Mouse (Mus musculus) activated CD4-positive, CD25-positive, alpha-beta regulatory T cell, adult 4 months (primary cell): Measurements from ENCODE around the gene Celf2. TPM values are rescaled to one million over a fixed set of nuclear protein-coding genes. Genes with fewer than 3 reads are reported as not detected.
A peak's percentile ranks its signal among the peaks of the same experiment; 100 is the strongest.
"Not testable (repeated sequence)": the region's sequence is repeated elsewhere in the genome, so short reads cannot be mapped to it uniquely, and the experiment has no call there.

Experiments used
- ATAC-seq: one replicate; pipeline ENCODE4 v1.8.0; 2017
- polyA plus RNA-seq, 2 experiments: library from polyadenylated mRNA; unstranded; fragments of 100-300 nt; shearing (Covaris generic); gene quantifications; one replicate each; pipeline ENCODE4 v1.2.1; 2017

Gene Celf2
- polyA plus RNA-seq, 2 experiments from 2014 or later: 182 to 204 TPM

DNA sequence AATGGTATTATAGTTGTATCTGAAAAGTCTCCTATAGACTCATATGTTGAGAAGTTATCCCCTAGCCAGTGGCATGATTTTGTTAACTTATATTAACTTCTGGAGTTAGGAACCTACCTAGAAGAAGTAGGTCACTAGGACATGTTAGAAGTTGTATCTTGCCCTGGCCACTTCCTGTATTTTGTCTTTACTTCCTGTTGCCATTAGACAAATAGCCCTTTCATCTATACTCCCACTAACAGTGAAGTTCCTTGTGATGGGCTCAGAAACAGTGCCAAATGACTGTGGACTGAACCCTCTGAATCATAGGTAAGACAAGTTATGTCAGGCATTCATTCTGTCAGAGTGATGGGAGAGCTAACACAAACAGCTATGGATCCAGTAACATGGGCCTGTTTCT, 926.7 kb downstream of the Celf2 start:
- ATAC-seq: peak; percentile 70

DNA sequence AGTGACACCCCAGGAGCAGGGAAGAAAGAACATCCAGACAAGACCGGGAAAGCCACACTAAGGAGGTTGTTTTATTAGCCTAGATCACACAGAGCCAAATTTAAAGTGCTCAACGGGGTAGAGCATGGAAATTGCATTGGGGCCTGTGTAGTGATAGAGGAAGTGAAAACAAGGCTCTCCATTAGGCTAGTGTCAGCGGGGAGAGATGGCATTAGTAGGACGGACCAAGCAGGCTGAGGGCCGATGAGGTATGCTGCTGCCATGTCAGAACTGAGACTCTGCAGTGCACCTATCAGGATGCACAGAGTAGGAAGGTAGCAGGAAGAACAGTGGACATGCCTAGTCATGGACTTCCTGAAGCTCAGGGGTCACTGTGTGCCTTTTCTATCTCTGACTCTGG, 929.3 kb downstream of the Celf2 start:
- ATAC-seq: no peak

DNA sequence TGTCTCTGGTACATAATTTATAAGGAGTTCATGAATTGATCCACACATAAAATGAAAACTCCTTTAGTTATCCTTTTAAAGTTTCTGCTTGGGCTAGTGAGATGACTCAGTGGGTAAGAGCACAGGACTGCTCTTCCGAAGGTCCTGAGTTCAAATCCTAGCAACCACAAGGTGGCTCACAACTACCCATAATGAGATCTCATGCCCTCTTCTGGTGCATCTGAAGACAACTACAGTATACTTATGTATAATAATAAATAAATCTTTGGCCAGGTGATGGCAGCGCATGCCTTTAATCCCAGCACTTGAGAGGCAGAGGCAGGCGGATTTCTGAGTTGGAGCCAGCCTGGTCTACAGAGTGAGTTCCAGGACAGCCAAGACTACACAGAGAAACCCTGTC, 934.0 kb downstream of the Celf2 start:
- ATAC-seq: not testable (repeated sequence)

DNA sequence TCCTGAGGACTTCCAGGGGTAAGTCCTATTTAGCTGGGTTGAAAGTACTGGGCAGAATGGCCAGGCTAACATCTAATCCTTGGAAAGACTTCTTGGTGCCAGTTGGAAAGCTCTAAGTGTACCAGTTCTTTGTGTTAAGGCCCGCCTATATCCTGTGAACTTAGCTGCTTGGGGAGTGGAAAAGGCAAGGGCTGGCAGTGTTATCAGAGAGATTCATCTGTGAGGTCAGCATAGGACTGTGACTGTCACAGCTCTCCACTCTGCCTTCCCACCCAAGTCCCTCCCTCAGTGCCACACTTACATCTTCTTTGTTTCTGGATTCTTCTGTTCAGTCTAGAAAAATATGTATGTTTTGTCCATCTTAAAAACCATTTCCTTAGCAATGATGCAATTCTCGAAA, 935.7 kb downstream of the Celf2 start:
- ATAC-seq: no peak

DNA sequence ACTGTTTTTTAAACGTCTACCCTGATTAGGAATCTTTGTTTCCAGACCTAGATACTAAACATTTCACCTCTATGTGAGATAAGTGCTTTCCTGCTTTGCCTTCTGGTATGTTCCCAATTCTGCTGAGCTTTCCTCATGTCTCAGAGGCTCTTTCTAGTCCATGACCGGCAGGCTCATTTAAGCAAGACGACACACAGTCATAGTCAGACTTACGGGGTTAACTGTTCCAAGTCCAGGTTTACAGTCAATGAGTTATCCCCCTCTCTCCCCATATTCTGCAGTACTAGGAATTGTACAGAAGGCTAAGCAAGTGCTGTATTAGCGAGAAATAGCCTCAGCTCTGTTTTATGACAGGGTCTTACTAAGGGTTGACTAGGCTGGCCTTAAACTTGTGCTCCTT, 936.4 kb downstream of the Celf2 start:
- no peak for ATAC-seq

DNA sequence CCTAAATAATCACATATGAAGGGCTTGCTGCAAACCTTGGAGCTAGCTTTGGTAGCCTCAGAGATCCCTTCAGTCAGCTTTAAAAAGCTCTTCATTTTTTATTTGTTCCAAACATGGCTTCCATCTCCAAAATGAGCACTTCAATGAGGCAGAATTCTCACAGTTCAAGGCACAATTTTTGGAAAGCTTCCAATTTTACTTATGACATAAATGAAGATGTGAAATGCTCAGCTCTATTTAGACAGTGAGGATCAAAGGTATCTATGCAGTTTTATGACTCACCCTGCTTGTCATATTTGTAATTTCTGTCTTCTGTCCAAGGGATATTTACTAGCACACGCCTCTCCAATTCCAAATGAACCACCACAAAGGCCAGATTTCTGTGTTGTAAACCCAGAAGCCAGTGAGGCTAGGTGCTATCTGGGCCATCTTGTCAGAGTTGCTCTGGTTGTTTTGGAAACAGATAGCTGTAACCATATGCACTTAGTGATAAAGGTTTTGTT, 940.3 kb downstream of the Celf2 start:
- ATAC-seq: no peak

DNA sequence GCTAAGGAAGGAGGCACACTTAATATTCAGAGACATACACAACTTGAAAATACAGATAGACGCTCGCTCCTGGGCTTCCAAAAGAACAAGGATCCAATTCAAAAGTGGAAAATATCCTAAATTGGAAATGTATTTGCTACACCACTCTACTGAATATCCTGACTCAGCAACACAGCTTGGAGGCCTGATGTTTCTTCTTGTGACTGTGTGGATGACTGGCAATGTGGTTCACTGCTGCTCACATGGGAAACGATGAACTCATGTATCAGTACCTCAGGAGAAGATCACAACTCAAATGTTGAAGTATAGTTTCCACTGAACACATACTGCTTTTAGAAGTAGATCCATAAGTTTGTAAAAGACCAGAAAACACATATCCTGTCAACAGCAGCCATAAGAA, 944.2 kb downstream of the Celf2 start:
- ATAC-seq: no peak

DNA sequence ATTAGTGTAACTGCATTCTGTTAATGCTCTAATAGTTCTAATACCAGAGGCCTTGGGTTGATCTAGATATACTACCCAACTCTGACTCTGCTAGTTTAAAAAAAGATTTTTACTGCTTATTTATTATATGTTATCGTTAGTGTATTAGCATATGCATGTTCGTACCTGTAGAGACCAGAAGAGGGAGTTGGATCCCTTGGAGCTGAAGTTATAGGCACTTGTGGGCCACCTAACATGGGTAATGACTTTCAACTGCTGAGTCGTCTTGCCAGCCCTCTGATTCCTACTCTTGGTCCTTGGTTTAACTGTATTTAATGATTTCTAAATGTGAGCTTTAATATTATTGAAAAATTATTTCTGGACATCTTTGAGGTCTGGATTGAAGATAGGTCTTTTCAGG, 948.0 kb downstream of the Celf2 start:
- ATAC-seq: no peak

DNA sequence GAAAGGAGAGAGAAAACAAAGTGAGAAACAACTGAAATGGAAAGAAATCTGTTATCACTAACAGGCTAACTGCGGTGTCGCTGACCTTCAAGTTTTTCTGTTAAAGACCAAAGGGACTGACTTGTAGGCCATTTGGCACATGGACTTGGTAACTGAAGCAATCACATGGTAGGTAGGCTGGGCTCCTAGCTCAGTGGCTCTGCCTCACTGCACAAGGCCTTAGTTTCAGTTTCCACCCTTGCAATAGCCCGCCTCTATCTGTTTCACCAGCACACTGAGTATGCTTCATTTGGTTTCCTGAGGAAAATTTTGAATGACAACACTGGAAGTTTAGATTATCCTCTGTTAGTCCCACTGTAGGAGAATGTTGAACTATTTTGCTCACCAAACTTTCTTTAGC, 948.6 kb downstream of the Celf2 start:
- no peak for ATAC-seq

DNA sequence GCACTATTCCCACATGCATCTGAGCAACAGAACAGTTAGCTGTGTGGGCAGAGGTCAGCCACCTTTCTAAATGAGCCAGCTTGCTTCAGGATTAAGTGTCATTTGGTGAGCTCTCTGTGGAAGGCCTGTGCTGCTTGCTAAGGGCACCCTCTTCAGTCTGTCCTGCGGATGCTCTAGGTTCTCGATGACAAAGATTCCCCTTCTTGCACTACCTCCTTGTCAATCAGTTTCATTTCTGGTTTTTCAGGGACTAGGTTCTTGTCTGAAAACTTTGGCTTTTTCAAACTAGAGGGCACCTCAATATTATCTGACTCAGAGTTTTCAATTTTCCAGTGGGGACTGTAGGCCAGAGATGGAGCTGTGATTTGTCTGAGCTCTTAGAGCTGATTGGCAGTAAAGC, 949.8 kb downstream of the Celf2 start:
- ATAC-seq: no peak

DNA sequence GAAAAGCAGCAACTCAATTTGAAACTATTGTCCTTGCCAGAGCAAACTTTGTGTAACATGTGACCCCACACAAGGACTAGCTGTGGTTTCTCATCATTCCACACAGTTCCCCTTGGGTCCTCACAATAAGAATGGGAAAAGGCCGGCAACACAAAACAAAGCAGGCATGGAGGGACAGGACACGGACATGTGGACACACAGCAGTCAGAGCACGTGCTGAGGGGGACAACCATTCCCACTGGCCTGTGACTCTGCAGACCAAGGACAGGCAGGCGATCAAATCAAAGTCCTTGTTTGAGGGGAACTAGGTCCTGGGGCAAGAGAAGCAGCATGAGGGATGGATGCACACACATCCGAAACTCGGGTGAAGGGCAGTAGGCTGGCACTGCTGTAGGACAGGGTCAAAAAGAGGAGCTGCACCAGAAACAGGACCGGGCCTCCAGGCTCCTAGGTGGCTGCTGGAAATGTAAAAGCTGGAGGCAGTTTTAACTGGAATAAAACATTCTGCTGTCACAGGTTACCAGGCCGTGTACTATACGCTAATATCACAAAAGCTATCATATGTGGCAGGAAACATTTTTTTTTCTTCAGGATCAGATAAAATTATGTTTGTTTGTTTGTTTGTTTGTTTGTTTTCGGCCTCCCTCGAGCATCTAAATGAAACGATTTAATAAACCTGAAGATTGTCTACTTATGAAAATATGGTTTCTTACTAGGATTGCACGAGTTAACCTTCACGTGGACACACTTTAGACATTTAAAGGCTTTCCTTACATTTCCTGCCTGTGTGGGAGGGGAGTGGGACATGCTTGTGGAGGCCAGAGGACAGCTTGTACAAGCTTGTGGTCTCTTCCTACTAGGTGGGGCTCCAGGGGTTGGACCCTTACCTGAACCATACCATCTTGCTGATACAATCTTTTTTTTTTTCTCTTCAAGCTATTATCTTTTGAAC, 950.8 kb downstream of the Celf2 start:
- ATAC-seq: no peak

DNA sequence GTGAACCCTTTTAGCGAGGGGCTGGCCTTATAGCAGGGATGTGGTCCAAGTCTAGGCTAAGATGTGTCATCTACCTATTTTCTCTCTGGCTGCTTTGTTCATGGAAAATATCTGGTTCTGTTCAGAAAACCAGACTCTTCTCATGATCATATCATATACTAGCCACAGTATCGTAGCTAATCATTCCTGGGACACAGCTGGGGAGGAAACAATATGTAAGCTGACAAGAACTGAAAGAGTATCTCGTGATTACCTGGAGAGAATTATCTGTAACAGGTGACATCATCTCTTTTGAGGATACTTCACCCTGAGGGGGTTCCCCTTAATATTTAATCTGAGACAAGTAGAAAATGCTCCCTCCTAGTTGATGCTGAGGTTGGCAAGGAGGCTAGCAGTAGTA, 951.6 kb downstream of the Celf2 start:
- peak; percentile 44 for ATAC-seq

DNA sequence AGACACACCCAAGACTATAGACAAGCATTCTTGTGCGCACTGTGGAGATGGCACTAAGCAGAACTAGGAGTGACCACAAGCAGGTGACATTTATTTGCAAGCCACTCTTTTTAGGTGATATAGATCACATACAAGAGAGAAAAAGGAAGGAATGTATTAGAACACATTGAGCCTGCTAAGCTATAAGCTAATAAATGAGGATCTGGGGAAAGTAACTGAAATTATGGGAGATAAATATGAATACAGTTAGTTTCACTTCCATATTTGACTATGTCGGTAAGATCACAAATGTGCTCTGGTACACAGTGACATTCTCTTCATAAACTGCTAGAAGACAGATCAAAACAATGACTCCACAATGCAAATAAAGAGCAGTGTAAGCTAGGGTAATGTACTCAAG, 952.5 kb downstream of the Celf2 start:
- ATAC-seq: no peak

DNA sequence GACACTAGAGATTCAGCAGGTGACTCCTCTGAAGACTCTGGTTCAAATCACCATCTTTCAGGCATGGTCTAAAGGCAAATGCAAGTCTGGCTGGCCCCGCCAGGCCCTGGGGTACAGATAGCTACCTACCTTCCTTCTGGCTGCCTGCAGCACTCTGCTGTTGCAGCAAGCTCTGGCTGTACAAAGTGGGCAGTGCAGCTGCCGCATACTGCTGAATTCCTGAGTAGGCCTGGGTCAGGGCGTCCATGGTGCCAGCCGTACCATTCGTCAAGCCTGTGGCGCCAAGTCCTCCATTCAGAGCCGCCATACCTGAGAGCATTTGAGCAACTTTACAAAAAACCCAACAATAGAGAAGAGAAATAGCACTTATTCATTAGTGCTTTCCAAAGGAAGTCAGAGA, 955.7 kb downstream of the Celf2 start:
- no peak for ATAC-seq

DNA sequence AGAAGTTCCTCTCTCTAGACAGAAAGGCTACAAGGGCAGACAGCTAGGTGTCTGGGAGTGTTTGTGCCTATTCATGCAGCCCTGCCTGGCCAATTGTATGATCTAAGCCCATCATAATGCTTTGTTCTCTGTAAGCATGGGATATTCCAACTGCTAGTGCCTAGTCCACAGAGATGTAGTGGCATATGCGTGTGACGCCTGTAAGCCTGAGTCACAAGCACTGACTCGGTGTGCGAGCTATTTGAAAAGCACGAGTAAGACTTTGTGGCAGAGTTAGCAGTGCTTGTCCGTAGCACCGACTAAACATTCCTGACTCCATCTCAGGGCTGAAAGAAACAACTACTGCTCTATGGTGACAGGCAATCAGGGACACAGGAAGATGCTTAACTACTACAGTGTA, 960.1 kb downstream of the Celf2 start:
- no peak for ATAC-seq

DNA sequence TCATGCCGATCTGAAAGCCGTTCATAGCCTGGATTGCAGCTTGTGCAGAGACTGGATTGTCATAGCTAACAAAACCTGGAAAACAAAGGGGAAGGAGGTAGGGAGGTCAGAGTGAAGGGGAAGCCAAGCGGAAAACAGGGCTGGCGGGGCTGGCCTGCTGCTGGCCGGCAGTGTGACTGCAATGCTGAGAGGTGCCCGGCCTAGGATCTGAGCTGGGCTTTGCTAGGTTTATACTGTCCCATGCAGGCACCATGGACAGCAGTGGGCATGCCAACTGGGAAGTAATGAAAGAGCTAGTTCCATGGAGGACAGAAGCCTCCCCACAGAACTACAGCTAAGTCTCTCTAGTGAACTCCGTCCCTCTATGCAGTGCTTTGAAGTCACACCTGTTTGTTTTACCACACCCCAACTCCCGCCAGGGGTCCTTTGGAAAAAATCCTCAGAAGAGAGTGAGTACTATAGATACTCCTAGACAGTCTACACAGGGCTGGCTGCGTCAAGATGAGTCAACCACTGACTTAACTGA, 962.2 kb downstream of the Celf2 start:
- no peak for ATAC-seq

DNA sequence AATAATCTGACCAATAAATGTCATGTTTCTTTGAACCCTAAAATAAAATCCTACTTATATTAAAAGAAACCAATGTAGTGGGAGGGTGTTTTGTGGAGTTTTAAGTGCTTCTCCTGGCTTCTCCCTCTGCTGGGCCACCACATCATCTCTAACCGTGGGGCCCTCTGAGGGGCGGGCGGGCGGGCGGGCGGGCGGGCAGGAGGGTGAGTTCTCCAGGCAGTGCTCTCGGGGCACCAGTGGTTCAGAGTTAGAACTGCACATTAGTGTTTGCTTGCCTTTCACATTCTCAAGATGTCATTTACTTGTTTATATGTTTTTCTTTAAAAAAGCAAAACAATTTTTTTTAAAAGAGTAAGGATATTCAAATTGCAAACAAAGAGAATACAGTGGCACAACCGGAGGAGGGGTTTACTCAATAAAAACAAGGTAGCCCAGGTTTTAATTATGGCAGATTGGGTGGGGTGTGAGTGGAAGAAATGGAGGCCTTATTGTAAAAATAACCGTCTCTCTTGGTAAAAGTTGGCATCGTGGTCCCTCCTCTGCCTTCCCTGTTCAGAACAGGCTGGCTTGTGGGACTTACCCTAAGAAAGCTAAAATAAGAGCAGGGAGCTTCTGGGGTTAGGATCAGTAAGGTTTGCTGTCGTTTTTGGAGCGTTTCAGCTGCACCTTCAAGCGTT, 962.8 kb downstream of the Celf2 start:
- no peak for ATAC-seq

DNA sequence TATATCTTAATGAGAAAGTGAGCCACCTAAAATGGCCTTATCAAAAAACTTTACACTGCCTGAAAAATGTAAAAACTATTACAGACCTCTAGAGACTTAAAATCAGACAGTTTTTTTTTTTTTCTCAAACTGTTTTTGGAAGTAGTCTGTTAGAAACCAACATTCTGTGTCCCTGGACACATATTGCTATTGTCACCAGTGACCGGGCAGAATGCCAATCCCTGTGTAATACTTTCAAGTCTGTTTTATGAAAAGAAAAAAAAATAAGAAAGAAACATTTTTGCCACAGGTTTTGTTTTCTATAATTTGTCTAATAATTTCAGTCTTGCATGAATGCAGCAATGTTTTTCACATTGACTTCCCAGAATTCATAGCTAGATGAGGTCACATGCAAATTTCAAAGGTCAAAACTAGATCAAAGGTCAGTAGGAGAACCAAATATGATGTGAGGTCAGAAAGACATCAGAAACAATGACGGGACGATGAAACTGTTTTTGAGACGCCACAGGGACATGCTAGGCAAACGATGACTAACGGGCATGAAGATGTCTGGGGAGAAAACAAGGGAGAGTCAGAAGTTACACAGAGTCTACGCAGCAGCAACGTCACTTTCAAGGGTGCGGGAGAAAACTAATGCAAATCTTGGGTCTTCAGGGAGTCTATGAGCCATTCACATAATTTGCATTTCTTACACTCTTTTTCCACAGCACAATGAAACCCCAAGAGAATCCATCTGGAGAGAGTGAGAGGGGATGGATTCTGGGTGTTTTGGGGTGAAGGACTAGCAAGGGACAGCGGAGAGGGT, 964.0 kb downstream of the Celf2 start:
- ATAC-seq: no peak

DNA sequence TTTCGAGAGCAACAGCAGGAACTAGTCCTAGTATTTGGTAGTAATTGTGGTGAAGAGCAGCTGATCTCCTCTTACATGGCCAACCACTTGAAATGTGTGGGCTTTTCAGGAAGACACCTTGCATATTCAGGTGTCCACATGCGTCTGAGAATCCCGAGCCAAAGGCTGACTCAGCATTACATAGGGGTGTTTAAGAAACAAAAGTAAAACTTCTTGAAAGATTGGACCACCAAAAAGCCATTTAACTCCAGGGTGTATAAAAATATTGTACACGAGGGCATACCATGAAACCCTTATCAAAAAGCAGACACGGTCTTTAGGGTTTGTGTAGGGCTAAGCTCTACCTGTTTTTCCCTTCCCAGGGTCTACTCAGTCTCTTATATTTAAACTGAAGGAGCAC, 965.7 kb downstream of the Celf2 start:
- ATAC-seq: no peak

DNA sequence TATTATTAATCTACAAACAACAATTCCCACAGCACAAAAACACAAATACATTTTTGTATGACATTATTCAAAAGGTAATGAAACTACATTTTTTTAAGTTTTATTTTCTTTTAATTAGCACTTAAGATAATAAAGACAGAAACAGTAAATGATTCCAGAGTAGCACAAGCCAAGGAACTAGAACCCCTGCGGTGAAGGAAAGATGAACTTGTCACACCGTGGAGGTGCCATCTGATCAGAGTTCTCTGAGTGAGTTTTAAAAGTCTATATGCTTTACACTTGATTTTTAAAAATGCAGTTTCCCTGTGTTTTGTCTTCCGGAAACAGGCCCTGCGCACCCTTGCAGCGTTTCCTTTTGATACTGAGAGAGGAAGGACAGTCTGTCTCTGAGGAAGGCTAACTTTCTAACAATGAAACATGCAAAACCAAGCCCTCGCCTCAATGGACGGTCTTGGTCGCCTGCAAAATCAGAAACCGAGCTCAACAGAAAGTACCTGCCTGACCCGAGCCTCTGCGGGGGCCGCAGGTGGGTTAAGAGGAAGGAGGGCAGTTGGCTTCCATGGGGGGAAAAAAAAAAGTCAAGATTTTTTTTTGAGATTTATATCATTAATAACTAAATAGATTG, 966.7 kb downstream of the Celf2 start:
- ATAC-seq: no peak

DNA sequence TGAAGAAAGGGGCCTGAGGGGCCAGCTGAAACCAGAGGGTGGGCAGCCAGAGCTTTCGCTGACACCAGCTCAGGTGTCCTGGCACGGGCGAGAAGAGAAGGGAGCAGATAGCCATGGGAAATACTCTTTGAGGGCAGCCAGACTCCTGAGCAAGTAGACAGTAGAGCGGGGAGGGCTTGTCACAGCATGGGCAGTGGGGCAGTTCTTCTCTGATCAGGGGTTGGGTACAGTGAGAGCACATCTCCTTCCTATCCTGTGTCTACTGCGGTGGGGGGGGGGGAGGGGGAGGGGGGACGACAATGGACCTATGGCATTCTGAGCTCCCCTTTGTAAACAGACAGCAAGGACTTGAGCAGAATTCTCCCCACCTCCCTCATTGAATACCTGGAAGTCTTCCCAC, 968.5 kb downstream of the Celf2 start:
- ATAC-seq: no peak

DNA sequence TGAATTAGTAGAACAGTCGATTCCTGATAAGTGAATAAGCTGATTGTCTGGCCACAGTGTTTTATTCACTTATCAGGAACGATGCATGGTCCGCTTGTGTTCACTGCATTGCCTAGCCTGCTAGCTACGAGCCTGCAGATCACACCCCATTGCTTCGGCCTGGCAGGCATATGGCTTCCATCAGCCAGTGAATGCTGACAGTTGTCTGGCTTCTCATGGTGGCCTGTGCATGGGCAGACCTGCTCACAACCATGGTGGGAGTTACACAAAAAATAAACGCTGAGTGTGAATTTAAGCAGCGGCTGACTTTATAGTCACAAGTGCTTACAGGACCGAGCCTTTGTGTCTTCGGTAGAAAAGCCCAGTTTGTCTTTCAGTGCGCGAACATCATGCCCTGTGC, 969.3 kb downstream of the Celf2 start:
- no peak for ATAC-seq
